Comparison of ENCODE assay signal across 20 mouse cellular contexts in genomic region chr4:47520076-47520475, GRCm38 (mm10).
"Had no signal": no experiment of that assay in that cellular context is flagged by ENCODE, and none has a peak within 500 bp of the region (broad histone marks: within the 10 kb centered on the region; RNA-seq: fewer than 3 reads in every experiment).

No protein-coding gene starts in this region.

- H3K36me3 ChIP-seq: liver, embryonic 15.5 days; lung, embryonic 15.5 days; midbrain, embryonic 10.5 days; neural tube, embryonic 13.5 days; neural tube, embryonic 15.5 days had no signal

- H3K9me3 ChIP-seq: liver, embryonic 15.5 days; lung, embryonic 15.5 days; midbrain, embryonic 10.5 days; neural tube, embryonic 13.5 days; neural tube, embryonic 15.5 days had no signal

- H3K4me1 ChIP-seq: liver, embryonic 15.5 days; lung, embryonic 15.5 days had no signal

- H3K4me3 ChIP-seq: liver, embryonic 15.5 days; lung, embryonic 15.5 days; midbrain, embryonic 10.5 days; myocyte; neural tube, embryonic 13.5 days; neural tube, embryonic 15.5 days had no signal

- H3K27me3 ChIP-seq: liver, embryonic 15.5 days; lung, embryonic 15.5 days; neural tube, embryonic 13.5 days; neural tube, embryonic 15.5 days had no signal

- H3K27ac ChIP-seq: liver, embryonic 15.5 days; lung, embryonic 15.5 days; midbrain, embryonic 10.5 days; neural tube, embryonic 13.5 days; neural tube, embryonic 15.5 days had no signal

- H3K9ac ChIP-seq: liver, embryonic 15.5 days; liver, postnatal 0 days; lung, embryonic 15.5 days; neural tube, embryonic 13.5 days; neural tube, embryonic 15.5 days had no signal

- H3K4me2 ChIP-seq: liver, embryonic 15.5 days; lung, embryonic 15.5 days; neural tube, embryonic 13.5 days; neural tube, embryonic 15.5 days had no signal

- ATAC-seq: liver, postnatal 0 days; lung, postnatal 0 days; midbrain, embryonic 16.5 days had no signal

- DNase-seq: liver, postnatal 0 days; lung, adult 2 months; lung, postnatal 14 days; lung, postnatal 4 days; midbrain, embryonic 14.5 days; right cerebral cortex, adult 18-20 months; right cerebral cortex, postnatal 25 days; right cerebral cortex, postnatal 4 days; spleen, adult 18-20 months; thymus, adult 18-20 months; thymus, postnatal 14 days; thymus, postnatal 36 days had no signal
